Mouse (Mus musculus) lung, adult 10 weeks (tissue): ENCODE results near the gene Gzmg. TPM values are rescaled to one million over a fixed set of nuclear protein-coding genes. Genes with fewer than 3 reads are reported as not detected.

Experiments
- polyA plus RNA-seq: library from polyadenylated mRNA; stranded (reverse); fragments of 350-450 nt; fragmentation: Illumina TruSeq; extraction: RNeasy Lipid Tissue Mini Kit (QIAGEN cat#74804); gene quantifications from one replicate; pipeline ENCODE4 v1.2.3, GENCODE M21; 2014; ENCODE audit warnings: low read depth, low replicate concordance; ENCODE audit not compliant: insufficient read depth

The Gzmg gene
- not detected for polyA plus RNA-seq

DNA sequence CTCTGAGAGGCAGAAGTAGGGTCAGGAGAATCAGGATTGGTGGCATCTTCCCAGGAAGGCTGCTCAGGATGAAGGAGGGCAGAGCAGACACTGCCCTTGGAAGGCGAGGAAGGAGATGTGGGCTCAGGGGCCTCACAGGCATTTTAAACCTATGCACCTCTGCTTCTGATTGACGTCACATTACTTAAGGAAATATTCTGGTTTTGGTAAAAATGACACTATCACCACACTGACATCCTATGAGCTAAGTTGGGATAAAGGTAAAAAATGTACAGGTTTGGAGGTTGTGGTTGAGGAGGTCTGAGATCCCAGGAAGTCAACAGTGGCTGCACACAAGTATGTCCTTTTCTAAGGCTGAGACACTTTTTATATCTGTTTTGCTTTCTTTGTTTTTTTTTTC lies at the start of gene Gzmg:
Gene Gzmg, minus strand, starts transcription at position 101 of the 400 bp plus-strand sequence.

DNA sequence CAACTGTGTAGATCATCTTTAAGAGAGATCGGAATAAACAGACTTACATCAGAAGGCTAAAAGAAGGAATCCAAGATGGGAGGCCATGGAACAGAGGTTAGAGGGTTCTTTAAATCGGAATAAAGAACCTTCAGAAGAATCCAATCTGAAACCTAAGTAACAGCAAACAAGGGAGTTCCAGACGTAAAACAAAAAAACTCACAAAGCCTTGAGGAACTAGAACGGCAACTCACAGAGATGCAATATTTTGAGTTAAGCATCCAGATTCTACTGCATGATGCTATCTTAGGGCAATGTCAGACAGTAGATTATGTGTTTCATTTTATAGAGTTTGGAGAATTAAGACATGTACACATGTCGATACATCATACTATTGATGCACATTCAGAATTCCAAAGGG lies 15.1 kb upstream of the Gzmg start, which contains the start of gene Gzmn:
Gene Gzmn, minus strand, starts transcription at position 101 of the 400 bp plus-strand sequence.

DNA sequence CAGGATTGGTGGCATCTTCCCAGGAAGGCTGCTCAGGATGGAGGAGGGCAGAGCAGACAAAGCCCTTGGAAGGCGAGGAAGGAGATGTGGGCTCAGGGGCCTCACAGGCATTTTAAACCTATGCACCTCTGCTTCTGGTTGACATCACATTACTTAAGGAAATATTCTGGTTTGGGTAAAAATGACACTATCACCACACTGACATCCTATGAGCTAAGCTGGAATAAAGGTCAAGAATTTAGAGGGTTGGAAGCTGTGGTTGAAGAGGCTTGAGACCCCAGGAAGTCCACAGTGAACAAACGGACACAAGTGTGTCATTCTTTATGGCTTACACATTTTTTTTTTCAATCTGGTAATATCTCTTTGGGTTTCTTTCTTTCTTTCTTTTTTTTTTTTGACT lies 26.9 kb downstream of the Gzmg start, which contains the start of gene Gzmd:
Gene Gzmd, minus strand, starts transcription at position 101 of the 400 bp plus-strand sequence.

DNA sequence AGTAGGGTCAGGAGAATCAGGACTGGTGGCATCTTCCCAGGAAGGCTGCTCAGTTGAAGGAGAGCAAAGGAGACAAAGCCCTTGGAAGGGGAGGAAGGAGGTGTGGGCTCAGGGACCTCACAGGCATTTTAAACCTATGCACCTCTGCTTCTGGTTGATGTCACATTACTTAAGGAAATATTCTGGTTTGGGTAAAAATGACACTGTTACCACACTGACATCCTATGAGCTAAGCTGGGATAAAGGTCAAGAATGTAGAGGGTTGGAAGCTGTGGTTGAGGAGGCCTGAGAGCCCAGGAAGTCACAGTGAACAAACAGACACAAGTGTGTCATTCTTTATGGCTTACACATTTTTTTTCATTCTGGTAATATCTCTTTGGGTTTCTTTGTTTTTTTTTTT lies 38.9 kb downstream of the Gzmg start, which contains the start of gene Gzme:
Gene Gzme, minus strand, starts transcription at position 101 of the 400 bp plus-strand sequence.

Other genes starting within 250 kb of the Gzmg start
- 4.9 TPM for gene Cma1, start 214.9 kb downstream of the Gzmg start, polyA plus RNA-seq
- gene Cma2, start 208.6 kb downstream of the Gzmg start, polyA plus RNA-seq: not detected
- not detected for gene Mcpt1, start 141.6 kb downstream of the Gzmg start, polyA plus RNA-seq
- gene Mcpt9, start 129.1 kb downstream of the Gzmg start, polyA plus RNA-seq: not detected
- not detected for gene Mcpt2, start 117.5 kb downstream of the Gzmg start, polyA plus RNA-seq
- gene Mcpt4, start 97.3 kb downstream of the Gzmg start, polyA plus RNA-seq: 4.0 TPM
- 0.31 TPM for gene Mcpt8, start 74.3 kb downstream of the Gzmg start, polyA plus RNA-seq
- not detected for gene Ctsg, start 57.0 kb downstream of the Gzmg start, polyA plus RNA-seq
- not detected for gene Gzme, start 39.0 kb downstream of the Gzmg start, polyA plus RNA-seq
- gene Gzmd, start 27.0 kb downstream of the Gzmg start, polyA plus RNA-seq: not detected
- gene Gzmn, start 15.0 kb upstream of the Gzmg start, polyA plus RNA-seq: not detected
- gene Gzmf, start 51.8 kb upstream of the Gzmg start, polyA plus RNA-seq: not detected
- gene Gzmc, start 75.1 kb upstream of the Gzmg start, polyA plus RNA-seq: not detected
- gene Gzmb, start 102.7 kb upstream of the Gzmg start, polyA plus RNA-seq: 4.9 TPM
- gene Atp12a, start 205.5 kb upstream of the Gzmg start, polyA plus RNA-seq: not detected
- 0.20 TPM for gene Rnf17, start 243.0 kb upstream of the Gzmg start, polyA plus RNA-seq